Mouse (Mus musculus): ENCODE results near the gene Inf2. TPM values are rescaled to one million over a fixed set of nuclear protein-coding genes. Genes with fewer than 3 reads are reported as not detected.

Gene Inf2
- total and polyA plus RNA-seq, 3 experiments: 26.1 to 122 (median 55.7) TPM

- Histone ChIP-seq H3K9me3 (replicated peaks; ENCODE audit: insufficient read depth, low read length) (no peaks in the 10 kb centered on the region), H3K79me2 (ENCODE audit: control insufficient read depth, insufficient read depth, low read length, poor library complexity) (no peaks in the 10 kb centered on the region), H3K4me3 (ENCODE audit: control insufficient read depth in 1 of 2, insufficient read depth in 1 of 2, low read depth in 2 of 2, low read length in 2 of 2) (no peak overlapping the region), H3K36me3 (ENCODE audit: control insufficient read depth in 1 of 2, insufficient read depth in 2 of 2, low read length in 2 of 2) (peaks cover 0 to 32% of the 10 kb centered on the region in 2 experiments; a peak in 2 of 4 replicates), H3K27ac (ENCODE audit: control insufficient read depth, low read depth, low read length) (no peak overlapping the region), H3K9ac (ENCODE audit: control insufficient read depth, low read depth, low read length, poor library complexity, severe bottlenecking) (no peak overlapping the region), H3K4me1 (ENCODE audit: control insufficient read depth in 1 of 2, insufficient read depth in 2 of 2, low read length in 2 of 2) (no peaks in the 10 kb centered on the region), H3K27me3 (ENCODE audit: control insufficient read depth in 1 of 2, insufficient read depth in 2 of 2, low read length in 2 of 2) (no peaks in the 10 kb centered on the region)
- TF ChIP-seq EP300 (IDR thresholded peaks at IDR 0.05; ENCODE audit: low read depth in 1 of 2, low read length in 2 of 2) (no peak), E2F4 (IDR thresholded peaks at IDR 0.05; ENCODE audit: borderline replicate concordance, low read depth, low read length) (no peak), GABPA (IDR thresholded peaks at IDR 0.05; ENCODE audit: low read depth, low read length) (no peak), ZC3H11A (IDR thresholded peaks at IDR 0.05; ENCODE audit: low read depth, low read length) (no peak), POLR2A (IDR thresholded peaks at IDR 0.05; ENCODE audit: control insufficient read depth in 1 of 2, insufficient read depth in 1 of 2, low read depth in 1 of 2, low read length in 2 of 2, poor library complexity in 1 of 2) (no peak), KAT2A (conservative IDR thresholded peaks at IDR 0.05; ENCODE audit: low read depth, low read length) (no peak), CHD1 (IDR thresholded peaks at IDR 0.05; ENCODE audit: low read depth, low read length) (no peak), GATA1 (IDR thresholded peaks at IDR 0.05; ENCODE audit: low read depth, low read length) (no peak), RCOR1 (IDR thresholded peaks at IDR 0.05; ENCODE audit: low read depth, low read length) (no peak), TCF12 (IDR thresholded peaks at IDR 0.05; ENCODE audit: low read depth, low read length) (no peak), TAL1 (IDR thresholded peaks at IDR 0.05; ENCODE audit: low read length) (no peak), USF1 (IDR thresholded peaks at IDR 0.05; ENCODE audit: low read depth, low read length) (no peak), ZNF384 (IDR thresholded peaks at IDR 0.05; ENCODE audit: low read depth, low read length) (no peak), RAD21 (IDR thresholded peaks at IDR 0.05; ENCODE audit: low read depth, low read length) (no peak), POLR2AphosphoS2 (IDR thresholded peaks at IDR 0.05; ENCODE audit: low read length) (no peak), HCFC1 (IDR thresholded peaks at IDR 0.05; ENCODE audit: low read depth, low read length) (no peak), NELFE (IDR thresholded peaks at IDR 0.05; ENCODE audit: low read depth, low read length) (no peak), POLR2AphosphoS5 (IDR thresholded peaks at IDR 0.05; ENCODE audit: borderline replicate concordance, low read depth, low read length) (no peak)
- no peak for DNase-seq (ENCODE audit: low read depth, low spot score)
These were observed 65.5 kb downstream of the Inf2 start for GRCm38 (mm10) chr12:112654076-112654475.

- Histone ChIP-seq H3K36me3 (ENCODE audit: control insufficient read depth in 1 of 2, insufficient read depth in 2 of 2, low read length in 2 of 2) (peaks cover 0 to 51% of the 10 kb centered on the region in 2 experiments; a peak in 2 of 4 replicates), H3K4me3 (ENCODE audit: control insufficient read depth in 1 of 2, insufficient read depth in 1 of 2, low read depth in 2 of 2, low read length in 2 of 2) (no peak overlapping the region), H3K4me1 (ENCODE audit: control insufficient read depth in 1 of 2, insufficient read depth in 2 of 2, low read length in 2 of 2) (no peaks in the 10 kb centered on the region), H3K79me2 (ENCODE audit: control insufficient read depth, insufficient read depth, low read length, poor library complexity) (no peaks in the 10 kb centered on the region; the same call in 1 of the 2 replicates), H3K27ac (ENCODE audit: control insufficient read depth, low read depth, low read length) (no peak overlapping the region), H3K9me3 (replicated peaks; ENCODE audit: insufficient read depth, low read length) (no peaks in the 10 kb centered on the region), H3K27me3 (ENCODE audit: control insufficient read depth in 1 of 2, insufficient read depth in 2 of 2, low read length in 2 of 2) (no peaks in the 10 kb centered on the region), H3K9ac (ENCODE audit: control insufficient read depth, low read depth, low read length, poor library complexity, severe bottlenecking) (no peak overlapping the region)
- TF ChIP-seq POLR2AphosphoS2 (IDR thresholded peaks at IDR 0.05; ENCODE audit: low read length): no peak
- no peak for TF ChIP-seq TAL1 (IDR thresholded peaks at IDR 0.05; ENCODE audit: low read length)
- no peak for TF ChIP-seq MYC (IDR thresholded peaks at IDR 0.05; ENCODE audit: low read depth, low read length)
- no peak for DNase-seq (ENCODE audit: low read depth, low spot score)
These were observed 70.0 kb downstream of the Inf2 start for GRCm38 (mm10) chr12:112658619-112659018.

Data from MEL (cell line).